Mouse (Mus musculus) hindbrain, embryonic 13.5 days (tissue): Measurements from ENCODE around the gene Zfp764. TPM values are rescaled to one million over a fixed set of nuclear protein-coding genes. Genes with fewer than 3 reads are reported as not detected.
"Not testable (repeated sequence)": the region's sequence is repeated elsewhere in the genome, so short reads cannot be mapped to it uniquely, and the experiment has no call there.

ENCODE experiments used
- ATAC-seq: fragments of 200-750 bp; cut with Nextera tagmentation; 2 replicates; pipeline ENCODE4 v1.8.0; 2017; ENCODE audit warnings: moderate TSS enrichment; ENCODE audit not compliant: low FRiP score
- H3K27ac ChIP-seq: fragments of 300-500 bp; sonication (generic); 2 replicates; pipeline ENCODE4 v1.5.1; 2015; ENCODE audit warnings: inconsistent platforms, mild to moderate bottlenecking, moderate library complexity
- H3K27me3 ChIP-seq: fragments of 300-500 bp; sonication (generic); 2 replicates; pipeline ENCODE4 v1.6.1; 2015; ENCODE audit warnings: mild to moderate bottlenecking, inconsistent platforms
- H3K36me3 ChIP-seq: fragments of 300-500 bp; sonication (generic); 2 replicates; pipeline ENCODE4 v1.6.1; 2015; ENCODE audit warnings: mild to moderate bottlenecking, inconsistent platforms
- H3K4me1 ChIP-seq: fragments of 300-500 bp; sonication (generic); replicated peaks from 2 replicates; pipeline ENCODE4 v1.6.1; 2015; ENCODE audit warnings: inconsistent platforms
- H3K4me2 ChIP-seq: fragments of 300-500 bp; sonication (generic); 2 replicates; pipeline ENCODE4 v1.6.1; 2015; ENCODE audit warnings: inconsistent platforms, mild to moderate bottlenecking, moderate library complexity
- H3K4me3 ChIP-seq: fragments of 300-500 bp; sonication (generic); 2 replicates; pipeline ENCODE4 v1.5.1; 2015; ENCODE audit warnings: mild to moderate bottlenecking, inconsistent platforms
- H3K9ac ChIP-seq: fragments of 300-500 bp; sonication (generic); 2 replicates; pipeline ENCODE4 v1.6.1; 2015; ENCODE audit warnings: mild to moderate bottlenecking, inconsistent platforms
- H3K9me3 ChIP-seq: fragments of 300-500 bp; sonication (generic); 2 replicates; pipeline ENCODE4 v1.6.1; 2016; ENCODE audit warnings: inconsistent platforms
- WGBS: fragments of 180-500 bp; shearing (Covaris S2); methylation state at CpG from one replicate; pipeline ENCODE4 v1.1.7; 2015; 5-methylcytosine and 5-hydroxymethylcytosine counted together
- polyA plus RNA-seq: library from polyadenylated mRNA; unstranded; fragments of >200 nt; fragmentation: Nextera tagmentation; extraction: Ambion mirVana; gene quantifications from 2 replicates; pipeline ENCODE4 v1.2.1, GENCODE M21; 2015

The Zfp764 gene
- polyA plus RNA-seq: 4.0 and 4.8 TPM in 2 replicates

- peak; percentile 89 for ATAC-seq
- H3K9me3 ChIP-seq, H3K27me3 ChIP-seq, H3K36me3 ChIP-seq: not testable (repeated sequence)
- Histone ChIP-seq H3K9ac (peak within 1 kb of the TSS; percentile 83), H3K4me1 (peaks cover 11% of the 10 kb centered on the region), H3K27ac (peak within 1 kb of the TSS; percentile 85), H3K4me2 (peak within 1 kb of the TSS; percentile 90), H3K4me3 (peak within 1 kb of the TSS; percentile 56)
- 8% methylated on average over 37 of the region's 40 CpGs for WGBS
These were observed at the start of gene Zfp764 for GRCm38 (mm10) chr7:127406002-127406987. TSS of gene Zfp764 (minus strand) at chr7:127406822.

DNA sequence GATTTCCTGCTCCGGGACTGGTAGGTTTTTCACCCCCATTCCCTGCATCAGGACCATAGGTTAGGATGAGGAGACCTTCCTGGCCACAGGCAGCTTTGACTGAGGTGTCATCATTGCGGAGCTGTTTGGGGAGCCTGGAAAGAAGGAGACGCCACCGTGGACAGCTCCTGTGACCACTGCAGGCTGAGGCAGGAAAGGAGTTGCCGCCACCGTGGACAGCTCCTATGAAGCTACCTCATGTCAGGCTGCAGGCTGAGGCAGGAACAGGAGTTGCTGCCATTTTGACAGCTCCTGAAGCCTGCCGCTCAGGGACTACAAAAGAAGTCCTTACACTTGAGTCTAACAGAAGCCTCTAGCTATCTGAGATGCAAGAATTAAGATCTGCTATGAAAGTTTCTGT, 48.3 kb upstream of the Zfp764 start:
- Histone ChIP-seq H3K9ac (no peak overlapping the region), H3K27ac (no peak overlapping the region), H3K36me3 (peaks cover 53% of the 10 kb centered on the region), H3K9me3 (no peaks in the 10 kb centered on the region), H3K4me2 (no peak overlapping the region), H3K4me1 (peaks cover 36% of the 10 kb centered on the region), H3K4me3 (no peak overlapping the region), H3K27me3 (no peaks in the 10 kb centered on the region)
- 96% methylated on average over 7 of the region's 7 CpGs for WGBS
- ATAC-seq: no peak

- no peak for ATAC-seq
- Histone ChIP-seq H3K9me3 (no peaks in the 10 kb centered on the region), H3K36me3 (peaks cover 46% of the 10 kb centered on the region), H3K27ac (no peak overlapping the region), H3K9ac (peak overlapping the region; percentile 35; the same call in 1 of the 2 replicates), H3K4me3 (no peak overlapping the region), H3K4me1 (peaks cover 43% of the 10 kb centered on the region), H3K4me2 (no peak overlapping the region), H3K27me3 (no peaks in the 10 kb centered on the region)
- WGBS: 96% methylated on average over 2 of the region's 2 CpGs
These were observed 46.4 kb upstream of the Zfp764 start for GRCm38 (mm10) chr7:127453056-127453455.

- H3K4me2 ChIP-seq: peak overlapping the region; percentile 85
- ATAC-seq: no peak
- H3K4me3 ChIP-seq: peak overlapping the region; percentile 93
- H3K9me3 ChIP-seq: no peaks in the 10 kb centered on the region
- peak overlapping the region; percentile 98 for H3K27ac ChIP-seq
- H3K36me3 ChIP-seq: peaks cover 45% of the 10 kb centered on the region
- 85% methylated on average over 7 of the region's 7 CpGs for WGBS
- peaks cover 50% of the 10 kb centered on the region for H3K4me1 ChIP-seq
- H3K9ac ChIP-seq: peak overlapping the region; percentile 94
- no peaks in the 10 kb centered on the region for H3K27me3 ChIP-seq
These were observed 43.3 kb upstream of the Zfp764 start for GRCm38 (mm10) chr7:127449966-127450365.

- H3K4me3 ChIP-seq: peak within 1 kb of the TSS; percentile 93
- H3K27ac ChIP-seq: peak within 1 kb of the TSS; percentile 98
- no peaks in the 10 kb centered on the region for H3K27me3 ChIP-seq
- peaks cover 52% of the 10 kb centered on the region for H3K36me3 ChIP-seq
- H3K4me1 ChIP-seq: peaks cover 50% of the 10 kb centered on the region
- ATAC-seq: peak; percentile 91
- peak within 1 kb of the TSS; percentile 94 for H3K9ac ChIP-seq
- under 1% methylated on average over 54 of the region's 54 CpGs for WGBS
- H3K9me3 ChIP-seq: no peaks in the 10 kb centered on the region
- peak within 1 kb of the TSS; percentile 85 for H3K4me2 ChIP-seq
These were observed 42.1 kb upstream of the Zfp764 start, which contains the start of gene Zfp689 for GRCm38 (mm10) chr7:127448521-127449300. TSS of gene Zfp689 (minus strand) at chr7:127449158.

- Histone ChIP-seq H3K27me3 (no peaks in the 10 kb centered on the region), H3K36me3 (peaks cover 60% of the 10 kb centered on the region), H3K4me1 (peaks cover 8% of the 10 kb centered on the region), H3K9me3 (no peaks in the 10 kb centered on the region), H3K9ac (no peak overlapping the region), H3K4me3 (no peak overlapping the region), H3K27ac (no peak overlapping the region), H3K4me2 (no peak overlapping the region)
- no peak for ATAC-seq
- 78% methylated on average over 20 of the region's 20 CpGs for WGBS
These were observed 37.4 kb upstream of the Zfp764 start for GRCm38 (mm10) chr7:127443976-127444375.

- Histone ChIP-seq H3K9ac (no peak overlapping the region), H3K4me3 (no peak overlapping the region), H3K27me3 (no peaks in the 10 kb centered on the region), H3K27ac (no peak overlapping the region), H3K9me3 (peaks cover 9% of the 10 kb centered on the region), H3K36me3 (peaks cover 20% of the 10 kb centered on the region), H3K4me1 (no peaks in the 10 kb centered on the region), H3K4me2 (no peak overlapping the region)
- 91% methylated on average over 3 of the region's 3 CpGs for WGBS
- ATAC-seq: no peak
These were observed 31.1 kb upstream of the Zfp764 start for GRCm38 (mm10) chr7:127437724-127438123.

GRCm38 (mm10) chr7:127435206-127435605, 28.6 kb upstream of the Zfp764 start:
- no peak overlapping the region for H3K4me2 ChIP-seq
- H3K27me3 ChIP-seq: no peaks in the 10 kb centered on the region
- no peak overlapping the region for H3K9ac ChIP-seq
- 91% methylated on average over 4 of the region's 4 CpGs for WGBS
- no peak overlapping the region for H3K27ac ChIP-seq
- H3K36me3 ChIP-seq: no peaks in the 10 kb centered on the region
- no peaks in the 10 kb centered on the region for H3K4me1 ChIP-seq
- H3K9me3 ChIP-seq: peaks cover 9% of the 10 kb centered on the region
- no peak for ATAC-seq
- H3K4me3 ChIP-seq: no peak overlapping the region

- H3K4me2 ChIP-seq: no peak overlapping the region
- peaks cover 14% of the 10 kb centered on the region for H3K27me3 ChIP-seq
- H3K9ac ChIP-seq: no peak overlapping the region
- H3K4me1 ChIP-seq: peaks cover 8% of the 10 kb centered on the region
- no peaks in the 10 kb centered on the region for H3K36me3 ChIP-seq
- ATAC-seq: no peak
- WGBS: 80% methylated on average over 3 of the region's 3 CpGs
- H3K4me3 ChIP-seq: no peak overlapping the region
- H3K27ac ChIP-seq: no peak overlapping the region
- no peaks in the 10 kb centered on the region for H3K9me3 ChIP-seq
These were observed 19.7 kb upstream of the Zfp764 start for GRCm38 (mm10) chr7:127426354-127426753.

GRCm38 (mm10) chr7:127425911-127426310, 19.3 kb upstream of the Zfp764 start:
- ATAC-seq: no peak
- Histone ChIP-seq H3K27me3 (peaks cover 14% of the 10 kb centered on the region), H3K9me3 (no peaks in the 10 kb centered on the region), H3K27ac (no peak overlapping the region), H3K4me2 (no peak overlapping the region), H3K36me3 (no peaks in the 10 kb centered on the region), H3K9ac (no peak overlapping the region), H3K4me3 (no peak overlapping the region), H3K4me1 (peaks cover 12% of the 10 kb centered on the region)
- WGBS: 95% methylated on average over 2 of the region's 2 CpGs

DNA sequence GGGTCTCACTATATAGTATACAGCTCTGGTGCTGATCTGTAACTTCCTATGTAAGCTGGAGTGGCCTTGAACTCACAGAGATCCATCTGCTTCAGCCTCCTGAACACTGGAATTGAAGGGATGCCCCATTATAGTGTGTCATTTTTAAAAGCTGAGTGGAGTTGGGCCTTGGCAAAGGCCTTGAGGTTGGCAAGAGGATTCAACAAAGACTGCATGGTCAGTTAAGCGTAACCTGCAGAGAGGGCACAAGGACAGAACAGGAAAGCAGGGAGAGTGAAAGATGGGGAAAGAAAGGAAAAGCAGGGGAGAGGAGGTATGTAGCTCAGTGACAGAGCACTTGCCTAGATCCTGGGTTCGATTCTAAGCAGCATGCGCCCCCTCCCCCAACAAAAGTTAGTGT, 18.7 kb upstream of the Zfp764 start:
- Histone ChIP-seq H3K4me2 (no peak overlapping the region), H3K27me3 (peaks cover 14% of the 10 kb centered on the region), H3K27ac (no peak overlapping the region), H3K4me1 (peaks cover 14% of the 10 kb centered on the region), H3K36me3 (no peaks in the 10 kb centered on the region), H3K4me3 (no peak overlapping the region), H3K9ac (no peak overlapping the region), H3K9me3 (no peaks in the 10 kb centered on the region)
- WGBS: 88% methylated on average over 3 of the region's 3 CpGs
- no peak for ATAC-seq

- peaks cover 14% of the 10 kb centered on the region for H3K4me1 ChIP-seq
- peak overlapping the region; percentile 75 for H3K4me3 ChIP-seq
- ATAC-seq: peak; percentile 87
- H3K9ac ChIP-seq: peak overlapping the region; percentile 90
- peak overlapping the region; percentile 98 for H3K4me2 ChIP-seq
- H3K27me3 ChIP-seq: peaks cover 14% of the 10 kb centered on the region
- under 1% methylated on average over 15 of the region's 15 CpGs for WGBS
- H3K27ac ChIP-seq: peak overlapping the region; percentile 83
- no peaks in the 10 kb centered on the region for H3K9me3 ChIP-seq
- peaks cover 18% of the 10 kb centered on the region for H3K36me3 ChIP-seq
These were observed 15.6 kb upstream of the Zfp764 start for GRCm38 (mm10) chr7:127422247-127422646.
